Mouse (Mus musculus): Measurements from ENCODE around the gene Vwc2l.

The Vwc2l gene

DNA sequence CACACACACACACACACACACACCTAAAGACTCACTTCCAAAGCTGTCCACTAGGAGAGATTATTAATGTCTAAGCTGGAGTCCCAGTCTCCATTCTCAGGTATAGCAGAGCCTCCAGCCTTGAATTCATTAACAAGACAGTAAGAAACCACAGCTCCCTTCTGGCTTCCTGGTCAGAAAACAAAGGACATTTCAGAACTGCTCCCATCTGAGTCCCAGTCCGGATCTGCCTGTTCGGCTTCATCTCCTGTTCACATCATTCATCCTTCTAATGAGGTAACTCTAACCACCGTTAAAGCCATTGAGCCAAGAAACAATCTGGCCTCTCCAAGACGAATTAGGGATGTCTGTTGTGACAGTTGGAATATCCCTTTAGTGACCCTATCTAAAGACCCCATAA lies 185.7 kb downstream of the Vwc2l start:
- DNase-seq (ENCODE audit: low spot score in 2 of 2) = no peak

- DNase-seq (ENCODE audit: low spot score in 2 of 2) = no peak
Observed at GRCm38 (mm10) chr1:70913071-70913470, 187.6 kb downstream of the Vwc2l start.

DNA sequence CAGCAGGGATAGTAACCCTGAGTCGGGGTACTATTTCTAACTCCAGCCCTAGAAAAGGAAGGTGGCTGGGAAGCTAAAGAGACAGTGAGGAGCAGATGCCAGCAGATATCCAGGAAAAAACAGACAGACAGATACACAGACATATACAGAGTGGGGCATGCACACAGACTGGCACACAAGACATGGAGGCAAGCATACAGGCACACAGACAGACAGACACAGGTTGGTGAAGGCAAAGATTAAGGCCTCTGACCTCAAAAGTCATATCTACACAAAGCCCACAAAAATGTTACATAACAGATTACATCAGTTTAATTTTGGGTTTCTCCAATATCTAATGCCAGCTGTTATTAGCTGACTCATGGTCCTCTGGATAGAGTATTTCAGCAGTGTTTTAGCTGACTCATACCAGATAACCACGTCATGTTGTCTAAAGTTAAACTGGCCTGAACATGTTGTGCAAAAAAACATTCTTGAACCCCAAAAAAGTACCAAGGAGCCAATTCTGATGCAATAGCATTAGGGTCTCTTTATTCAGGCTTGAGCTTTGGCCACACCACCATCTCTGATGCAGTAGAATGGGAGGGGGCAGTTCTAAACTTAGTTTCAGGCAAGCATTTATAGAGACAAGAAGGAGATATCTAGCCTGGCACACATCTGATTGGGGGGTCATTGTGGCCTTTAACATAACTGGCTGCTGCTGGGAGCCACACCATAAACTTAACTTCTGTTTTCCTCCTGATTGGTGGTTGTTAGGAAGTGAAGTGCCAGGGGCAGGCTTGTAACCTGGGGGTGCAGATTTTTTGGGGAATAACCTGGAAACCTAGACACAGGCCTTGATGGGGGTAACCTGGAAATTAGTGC lies 192.9 kb downstream of the Vwc2l start:
- no peak for DNase-seq (ENCODE audit: low spot score in 2 of 2)

- no peak for DNase-seq (ENCODE audit: low spot score in 2 of 2)
Observed at GRCm38 (mm10) chr1:70933016-70933415, 207.5 kb downstream of the Vwc2l start.

Measured in natural killer cell, adult 2 months (primary cell).